Mouse (Mus musculus) hindbrain, embryonic 11.5 days (tissue): Measurements from ENCODE around the gene Tgfbr3. TPM values are rescaled to one million over a fixed set of nuclear protein-coding genes. Genes with fewer than 3 reads are reported as not detected.
"Not testable (repeated sequence)": the region's sequence is repeated elsewhere in the genome, so short reads cannot be mapped to it uniquely, and the experiment has no call there.

Source experiments
- ATAC-seq: fragments of 200-750 bp; cut with Nextera tagmentation; 2 replicates; pipeline ENCODE4 v1.8.0; 2017; ENCODE audit warnings: mild to moderate bottlenecking, moderate TSS enrichment, moderate library complexity; ENCODE audit not compliant: low FRiP score
- DNase-seq: peaks from one replicate; pipeline ENCODE4 v3.0.0-alpha.2; 2015; ENCODE audit warnings: low spot score
- H3K27ac ChIP-seq: fragments of 300-500 bp; sonication (generic); 2 replicates; pipeline ENCODE4 v1.5.1; 2014; ENCODE audit warnings: mild to moderate bottlenecking, low read depth, low read length
- H3K27me3 ChIP-seq: fragments of 300-500 bp; sonication (generic); 2 replicates; pipeline ENCODE4 v1.6.1; 2014; ENCODE audit warnings: mild to moderate bottlenecking, low read length, moderate library complexity, mixed read lengths; ENCODE audit not compliant: control insufficient read depth, insufficient read depth
- H3K36me3 ChIP-seq: fragments of 300-500 bp; sonication (generic); 2 replicates; pipeline ENCODE4 v1.6.1; 2014; ENCODE audit warnings: mild to moderate bottlenecking, low read length, moderate library complexity, mixed read lengths; ENCODE audit not compliant: control insufficient read depth, insufficient read depth
- H3K4me1 ChIP-seq: fragments of 300-500 bp; sonication (generic); replicated peaks from 2 replicates; pipeline ENCODE4 v1.6.1; 2014; ENCODE audit warnings: low read length, mixed read lengths; ENCODE audit not compliant: control insufficient read depth, insufficient read depth
- H3K4me2 ChIP-seq: fragments of 300-500 bp; sonication (generic); replicated peaks from 2 replicates; pipeline ENCODE4 v1.6.1; 2014; ENCODE audit warnings: mild to moderate bottlenecking, low read depth, low read length
- H3K4me3 ChIP-seq: fragments of 300-500 bp; sonication (generic); 2 replicates; pipeline ENCODE4 v1.5.1; 2014; ENCODE audit warnings: low read depth, low read length
- H3K9ac ChIP-seq: fragments of 300-500 bp; sonication (generic); 2 replicates; pipeline ENCODE4 v1.6.1; 2014; ENCODE audit warnings: low read depth, low read length
- H3K9me3 ChIP-seq: fragments of 300-500 bp; sonication (generic); 2 replicates; pipeline ENCODE4 v1.6.1; 2016; ENCODE audit warnings: low read length; ENCODE audit not compliant: control insufficient read depth
- WGBS: fragments of 180-500 bp; shearing (Covaris S2); extraction: QIAGEN DNeasy Blood & Tissue Kit; methylation state at CpG from one replicate; pipeline ENCODE4 v1.1.7; 2014; 5-methylcytosine and 5-hydroxymethylcytosine counted together
- polyA plus RNA-seq: library from polyadenylated mRNA; unstranded; fragments of >200 nt; fragmentation: Nextera tagmentation; extraction: Ambion mirVana; gene quantifications from 2 replicates; pipeline ENCODE4 v1.2.1, GENCODE M21; 2014

The Tgfbr3 gene
- polyA plus RNA-seq, 1 experiment from 2014 or later: 9.6 TPM

DNA sequence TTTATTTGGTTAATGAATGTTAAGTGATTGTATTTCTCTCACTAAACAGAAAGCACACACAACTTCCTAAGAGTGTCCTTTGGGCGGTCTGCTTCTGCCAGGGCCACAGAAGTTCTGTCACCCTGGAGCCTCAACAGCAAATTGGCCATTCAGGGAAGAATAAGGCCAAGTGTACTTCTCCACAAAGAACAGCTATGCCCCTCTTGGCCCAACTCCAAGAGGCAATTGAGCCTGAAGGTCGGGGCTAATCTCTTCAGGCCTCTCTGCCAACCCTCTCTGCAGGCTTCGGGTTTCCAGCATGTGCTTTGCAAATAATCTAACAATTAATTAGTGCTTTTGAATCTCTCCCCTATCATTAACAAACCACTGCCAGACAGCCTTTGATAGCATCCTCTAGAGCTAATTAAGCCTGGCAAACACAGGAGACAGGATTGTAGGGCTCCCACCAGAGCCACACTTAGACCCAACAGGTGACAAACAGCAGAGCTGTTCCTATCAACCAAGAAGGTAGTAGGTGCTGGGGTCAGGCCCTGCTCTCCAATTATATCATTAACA is 37.6 kb downstream of the Tgfbr3 start:
- H3K4me3 ChIP-seq: no peak overlapping the region
- H3K9ac ChIP-seq: no peak overlapping the region
- no peaks in the 10 kb centered on the region for H3K27me3 ChIP-seq
- H3K4me1 ChIP-seq: no peaks in the 10 kb centered on the region
- ATAC-seq: no peak
- no peak overlapping the region for H3K27ac ChIP-seq
- H3K36me3 ChIP-seq: no peaks in the 10 kb centered on the region
- DNase-seq: peak; percentile 36
- WGBS: 29% methylated on average over 3 of the region's 3 CpGs
- H3K9me3 ChIP-seq: 0 out of 2 replicates have a peak, but pooled peaks cover 3% of the 10 kb centered on the region
- no peak overlapping the region for H3K4me2 ChIP-seq

DNA sequence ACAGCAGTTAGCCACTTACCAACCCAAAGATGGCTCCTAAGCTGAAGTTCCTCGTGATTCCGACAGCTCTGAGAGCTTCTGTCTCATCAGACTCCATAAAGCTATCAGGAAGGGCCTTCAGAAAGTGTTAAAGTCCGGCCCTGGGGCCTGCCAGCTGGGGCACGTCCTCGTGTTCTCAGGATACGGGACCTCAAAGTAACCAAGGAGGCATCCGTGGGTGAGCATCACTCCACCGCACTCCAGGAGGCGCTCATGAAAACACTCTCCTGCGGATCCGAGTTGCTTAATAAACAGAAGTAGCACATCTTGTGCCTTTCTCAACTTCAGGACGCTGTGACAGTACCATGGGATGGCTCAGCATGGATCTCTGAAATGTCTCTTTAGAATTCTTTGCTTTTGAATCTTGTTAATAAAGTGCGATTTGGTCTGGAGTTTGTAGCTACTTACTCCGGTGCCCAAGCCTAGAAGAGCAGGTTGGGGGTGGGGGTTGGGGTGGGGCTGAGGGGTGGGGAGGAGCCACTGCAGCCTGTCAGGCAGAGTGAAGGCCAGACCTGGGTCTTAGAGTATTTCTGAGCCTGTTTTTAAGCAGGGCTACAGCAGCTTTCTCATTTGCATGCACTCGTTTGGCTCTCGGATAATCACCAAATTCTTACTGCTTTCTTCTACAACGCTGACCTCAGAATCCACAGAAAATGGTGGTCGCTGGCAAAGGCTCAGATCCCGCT is 38.7 kb downstream of the Tgfbr3 start:
- H3K9ac ChIP-seq: no peak overlapping the region
- H3K27ac ChIP-seq: no peak overlapping the region
- WGBS: 22% methylated on average over 19 of the region's 19 CpGs
- no peak overlapping the region for H3K4me2 ChIP-seq
- no peaks in the 10 kb centered on the region for H3K27me3 ChIP-seq
- DNase-seq (no peak), ATAC-seq (no peak)
- no peak overlapping the region for H3K4me3 ChIP-seq
- no peaks in the 10 kb centered on the region for H3K36me3 ChIP-seq
- H3K4me1 ChIP-seq: no peaks in the 10 kb centered on the region
- 0 out of 2 replicates have a peak, but pooled peaks cover 3% of the 10 kb centered on the region for H3K9me3 ChIP-seq

DNA sequence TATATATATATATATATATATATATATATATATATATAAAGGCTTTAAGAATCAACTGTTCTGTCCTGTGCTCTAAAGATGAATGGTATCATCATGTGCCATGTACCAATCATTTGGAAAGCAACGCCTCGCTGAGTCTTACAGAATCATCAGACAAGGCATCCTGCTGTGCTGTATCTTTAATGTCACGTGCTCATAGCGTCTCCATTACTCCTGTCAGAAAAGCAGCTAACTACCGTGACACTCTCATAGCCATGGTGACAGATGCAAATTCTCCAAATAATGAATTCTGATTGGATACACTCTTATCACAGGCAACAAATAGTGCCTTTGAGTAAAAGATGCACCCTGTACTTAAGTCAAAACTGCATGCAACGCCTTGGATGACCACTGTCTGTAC is 40.7 kb downstream of the Tgfbr3 start:
- H3K9me3 ChIP-seq: 0 out of 2 replicates have a peak, but pooled peaks cover 3% of the 10 kb centered on the region
- H3K36me3 ChIP-seq: no peaks in the 10 kb centered on the region
- 65% methylated on average over 6 of the region's 6 CpGs for WGBS
- no peak for ATAC-seq
- no peak overlapping the region for H3K27ac ChIP-seq
- H3K4me1 ChIP-seq: no peaks in the 10 kb centered on the region
- no peak overlapping the region for H3K4me2 ChIP-seq
- H3K27me3 ChIP-seq: no peaks in the 10 kb centered on the region
- DNase-seq: no peak
- H3K4me3 ChIP-seq: no peak overlapping the region
- no peak overlapping the region for H3K9ac ChIP-seq

- DNase-seq, H3K27ac ChIP-seq, H3K36me3 ChIP-seq, H3K4me2 ChIP-seq, H3K4me1 ChIP-seq, H3K9ac ChIP-seq, H3K4me3 ChIP-seq, H3K27me3 ChIP-seq, ATAC-seq, H3K9me3 ChIP-seq: not testable (repeated sequence)
- WGBS: 97% methylated on average over 11 of the region's 11 CpGs
Measured at GRCm38 (mm10) chr5:107248302-107248701, 41.1 kb downstream of the Tgfbr3 start.

GRCm38 (mm10) chr5:107247786-107248185 is 41.6 kb downstream of the Tgfbr3 start:
- 64% methylated on average over 3 of the region's 3 CpGs for WGBS
- no peak overlapping the region for H3K9ac ChIP-seq
- H3K27ac ChIP-seq: no peak overlapping the region
- DNase-seq: no peak
- H3K4me3 ChIP-seq: no peak overlapping the region
- no peak for ATAC-seq
- H3K4me1 ChIP-seq: no peaks in the 10 kb centered on the region
- no peaks in the 10 kb centered on the region for H3K36me3 ChIP-seq
- 0 out of 2 replicates have a peak, but pooled peaks cover 3% of the 10 kb centered on the region for H3K9me3 ChIP-seq
- no peak overlapping the region for H3K4me2 ChIP-seq
- no peaks in the 10 kb centered on the region for H3K27me3 ChIP-seq

GRCm38 (mm10) chr5:107243445-107243844 is 46.0 kb downstream of the Tgfbr3 start:
- Histone ChIP-seq H3K9me3 (no peaks in the 10 kb centered on the region), H3K4me1 (no peaks in the 10 kb centered on the region), H3K27ac (no peak overlapping the region), H3K27me3 (no peaks in the 10 kb centered on the region), H3K4me3 (no peak overlapping the region), H3K9ac (no peak overlapping the region), H3K36me3 (no peaks in the 10 kb centered on the region), H3K4me2 (no peak overlapping the region)
- DNase-seq (no peak), ATAC-seq (no peak)
- WGBS: 92% methylated on average over 2 of the region's 2 CpGs

GRCm38 (mm10) chr5:107242993-107243392 is 46.4 kb downstream of the Tgfbr3 start:
- H3K4me2 ChIP-seq: no peak overlapping the region
- H3K4me3 ChIP-seq: no peak overlapping the region
- H3K4me1 ChIP-seq: no peaks in the 10 kb centered on the region
- no peak for ATAC-seq
- DNase-seq: no peak
- no peaks in the 10 kb centered on the region for H3K36me3 ChIP-seq
- H3K27me3 ChIP-seq: no peaks in the 10 kb centered on the region
- no peaks in the 10 kb centered on the region for H3K9me3 ChIP-seq
- 88% methylated on average over 4 of the region's 4 CpGs for WGBS
- H3K9ac ChIP-seq: no peak overlapping the region
- no peak overlapping the region for H3K27ac ChIP-seq

DNA sequence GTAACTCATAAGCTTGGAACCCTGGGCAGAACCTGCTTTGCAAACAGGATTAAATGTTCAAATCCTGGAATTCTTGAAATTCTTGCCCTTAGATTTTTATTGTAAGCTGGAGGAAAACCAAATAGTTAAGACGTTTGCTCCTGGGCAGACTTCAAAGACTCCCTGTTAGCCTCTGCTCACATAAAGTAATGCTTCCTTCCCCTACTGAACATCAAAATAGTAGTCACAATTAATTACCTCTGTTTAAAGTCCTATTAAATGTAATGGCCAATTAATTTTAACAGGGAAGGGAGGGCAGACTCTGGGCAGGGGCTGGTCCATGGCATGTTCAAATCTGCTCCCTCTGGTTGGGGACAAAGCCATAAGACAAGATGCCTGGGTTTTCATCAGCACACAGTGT is 49.2 kb downstream of the Tgfbr3 start:
- Histone ChIP-seq H3K9me3 (no peaks in the 10 kb centered on the region), H3K27me3 (no peaks in the 10 kb centered on the region), H3K36me3 (no peaks in the 10 kb centered on the region), H3K4me2 (no peak overlapping the region), H3K4me3 (no peak overlapping the region), H3K4me1 (no peaks in the 10 kb centered on the region), H3K9ac (no peak overlapping the region), H3K27ac (no peak overlapping the region)
- DNase-seq (no peak), ATAC-seq (no peak)
- WGBS: 53% methylated on average over 1 of the region's 1 CpGs

DNA sequence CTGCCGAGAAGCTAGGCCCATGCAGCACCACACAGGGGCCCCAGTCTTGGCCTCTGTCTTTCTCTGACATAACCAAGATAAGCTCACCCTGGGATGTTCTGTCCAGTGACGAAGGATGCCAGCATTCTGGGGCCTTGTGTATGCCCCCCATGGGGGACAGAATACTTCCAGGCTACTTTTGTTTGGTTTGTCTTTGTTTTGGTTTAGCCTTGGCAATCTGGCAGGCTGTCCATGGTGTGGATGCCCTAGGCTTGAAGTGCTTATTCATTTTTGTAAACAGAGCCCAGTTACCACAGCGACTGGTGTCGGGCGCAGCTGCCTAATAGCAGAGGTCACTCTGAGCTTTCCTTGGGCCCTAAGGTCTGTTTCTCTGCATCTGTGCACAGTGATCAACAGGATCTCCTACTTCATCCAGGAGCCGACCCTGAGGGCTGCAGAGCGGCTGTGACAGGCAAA is 51.4 kb downstream of the Tgfbr3 start:
- Histone ChIP-seq H3K27ac (no peak overlapping the region; the same call in 1 of the 2 replicates), H3K9me3 (no peaks in the 10 kb centered on the region), H3K4me2 (no peak overlapping the region), H3K4me3 (no peak overlapping the region), H3K4me1 (no peaks in the 10 kb centered on the region), H3K9ac (no peak overlapping the region), H3K27me3 (no peaks in the 10 kb centered on the region), H3K36me3 (no peaks in the 10 kb centered on the region)
- DNase-seq (peak; percentile 31), ATAC-seq (no peak)
- WGBS: 45% methylated on average over 7 of the region's 7 CpGs
